Mouse (Mus musculus) c-Kit-positive CD71-positive TER-119-negative erythroid progenitor cells, embryonic 14.5 days (primary cell): Measurements from ENCODE around the gene Pfdn2.
A peak's percentile ranks its signal among the peaks of the same experiment; 100 is the strongest.

Experiments used
- DNase-seq: peaks from one replicate; pipeline ENCODE4 v3.0.0-alpha.2; 2013; ENCODE audit warnings: low read depth

The Pfdn2 gene

GRCm38 (mm10) chr1:171355812-171356340 is 10.4 kb downstream of the Pfdn2 start:
- no peak for DNase-seq

DNA sequence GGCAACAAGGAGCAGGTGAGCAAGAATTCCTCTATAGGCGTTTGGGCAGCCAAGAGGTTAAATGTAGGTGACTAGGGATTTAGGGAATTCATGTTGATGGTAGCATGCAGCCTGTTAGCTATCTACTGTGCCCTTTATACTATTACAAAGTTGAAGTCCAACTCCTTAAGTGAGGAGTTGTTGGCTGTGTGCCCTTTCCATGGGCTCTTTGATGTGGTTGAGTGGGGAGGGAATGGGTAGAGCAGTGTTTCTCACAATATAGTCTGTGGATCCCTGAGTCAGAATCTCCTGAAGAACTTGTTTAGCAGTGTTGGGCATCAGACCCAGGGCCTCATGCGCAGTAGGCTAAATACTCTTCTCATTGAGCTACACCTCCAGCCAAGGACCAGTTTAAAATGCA is 11.3 kb downstream of the Pfdn2 start:
- DNase-seq = no peak

GRCm38 (mm10) chr1:171358421-171358820 is 13.0 kb downstream of the Pfdn2 start:
- DNase-seq = no peak

- DNase-seq = no peak
Measured at GRCm38 (mm10) chr1:171360253-171360652, 14.8 kb downstream of the Pfdn2 start.

GRCm38 (mm10) chr1:171360656-171361055 is 15.2 kb downstream of the Pfdn2 start, which contains the start of gene Klhdc9:
TSS of gene Klhdc9 (minus strand) at chr1:171360798.
- DNase-seq = peak; percentile 88

GRCm38 (mm10) chr1:171361106-171362103 is 15.9 kb downstream of the Pfdn2 start:
- DNase-seq = peak; percentile 87

DNA sequence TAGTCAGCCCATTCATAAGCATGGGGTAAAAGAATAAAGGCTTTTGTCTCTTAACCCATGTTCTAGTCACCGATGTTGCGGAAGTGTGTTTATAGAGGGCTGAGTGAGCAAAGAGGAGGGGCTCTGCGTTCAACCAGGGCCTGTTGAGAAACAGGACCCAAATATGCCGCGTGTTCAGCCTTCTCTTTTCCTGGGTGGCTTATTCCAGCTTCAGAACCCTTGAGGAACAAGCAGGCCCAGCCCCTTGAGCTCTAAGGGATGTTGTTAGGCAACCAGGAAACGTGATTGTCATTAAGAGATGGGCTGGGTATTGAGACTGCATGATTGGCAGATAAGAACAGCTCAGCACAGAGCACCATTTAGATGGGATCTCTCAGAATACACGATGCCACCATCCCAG is 20.5 kb downstream of the Pfdn2 start:
- no peak for DNase-seq

- no peak for DNase-seq
Measured at GRCm38 (mm10) chr1:171369845-171370556, 24.5 kb downstream of the Pfdn2 start, which contains the start of gene Nectin4. TSS of gene Nectin4 (plus strand) at chr1:171370099.

DNA sequence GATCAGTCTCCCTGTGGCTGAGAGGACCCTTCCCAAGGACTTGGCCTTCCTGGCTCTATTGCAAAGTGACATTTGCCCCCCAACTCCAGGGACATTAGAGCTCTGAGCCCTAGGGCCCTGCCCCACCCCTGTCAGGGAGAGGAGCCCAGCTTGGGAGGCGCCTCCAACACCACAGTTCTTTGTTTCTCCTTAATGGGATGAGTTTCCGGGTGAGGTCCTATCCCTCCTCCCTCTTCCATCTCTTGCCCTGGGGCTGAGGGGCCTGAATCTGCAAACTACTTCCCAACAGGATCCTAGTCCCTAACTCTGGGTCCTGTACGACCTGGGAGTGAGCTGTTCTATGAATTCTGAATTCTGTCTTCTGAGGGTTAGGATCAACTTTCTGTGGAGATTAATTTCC is 27.4 kb downstream of the Pfdn2 start:
- no peak for DNase-seq

- DNase-seq = no peak
Measured at GRCm38 (mm10) chr1:171373946-171374345, 28.5 kb downstream of the Pfdn2 start.

- DNase-seq = no peak
Measured at GRCm38 (mm10) chr1:171375646-171376097, 30.2 kb downstream of the Pfdn2 start.

GRCm38 (mm10) chr1:171378298-171378697 is 32.8 kb downstream of the Pfdn2 start:
- no peak for DNase-seq

GRCm38 (mm10) chr1:171379935-171380599 is 34.6 kb downstream of the Pfdn2 start:
- DNase-seq = peak; percentile 48

GRCm38 (mm10) chr1:171382096-171382620 is 36.7 kb downstream of the Pfdn2 start:
- no peak for DNase-seq

GRCm38 (mm10) chr1:171384361-171384760 is 38.9 kb downstream of the Pfdn2 start:
- no peak for DNase-seq

DNA sequence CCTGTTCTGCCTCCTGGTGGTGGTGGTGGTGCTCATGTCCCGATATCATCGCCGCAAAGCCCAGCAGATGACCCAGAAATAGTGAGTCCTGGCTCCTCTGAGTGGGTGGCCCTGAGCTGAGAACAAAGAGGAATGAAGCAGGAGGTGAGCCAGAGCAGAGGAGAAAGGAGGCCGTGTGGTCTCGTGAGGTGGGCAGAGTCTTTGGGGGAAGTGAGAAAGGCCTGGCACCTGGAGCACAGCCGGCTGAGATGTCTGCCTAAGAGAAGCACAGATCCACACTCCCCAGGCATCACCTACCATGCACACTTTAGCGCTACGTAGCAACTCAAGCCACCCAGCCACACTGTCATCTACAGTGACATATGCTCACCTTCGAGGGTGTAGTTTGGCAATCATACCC is 39.7 kb downstream of the Pfdn2 start:
- no peak for DNase-seq

DNA sequence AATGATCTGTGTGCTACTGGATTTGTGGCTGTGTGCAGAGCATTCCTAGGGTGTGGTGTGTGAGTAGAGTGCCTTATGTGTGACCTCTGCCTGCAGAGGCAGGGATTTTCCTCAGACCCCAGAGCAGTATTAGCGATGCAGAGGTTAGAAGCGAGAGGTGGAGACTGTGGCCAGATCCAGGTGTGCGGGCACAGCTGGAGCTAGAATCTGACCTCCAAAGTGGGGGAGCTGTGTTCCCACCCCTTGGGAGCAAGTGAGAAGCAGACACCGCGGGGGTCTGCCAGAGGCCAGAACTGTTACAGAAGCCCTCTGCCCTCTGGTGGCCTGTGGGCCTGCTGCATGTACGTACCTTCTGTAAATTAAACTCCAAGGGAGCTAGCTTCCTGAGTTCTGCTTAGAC is 41.6 kb downstream of the Pfdn2 start:
- no peak for DNase-seq

DNA sequence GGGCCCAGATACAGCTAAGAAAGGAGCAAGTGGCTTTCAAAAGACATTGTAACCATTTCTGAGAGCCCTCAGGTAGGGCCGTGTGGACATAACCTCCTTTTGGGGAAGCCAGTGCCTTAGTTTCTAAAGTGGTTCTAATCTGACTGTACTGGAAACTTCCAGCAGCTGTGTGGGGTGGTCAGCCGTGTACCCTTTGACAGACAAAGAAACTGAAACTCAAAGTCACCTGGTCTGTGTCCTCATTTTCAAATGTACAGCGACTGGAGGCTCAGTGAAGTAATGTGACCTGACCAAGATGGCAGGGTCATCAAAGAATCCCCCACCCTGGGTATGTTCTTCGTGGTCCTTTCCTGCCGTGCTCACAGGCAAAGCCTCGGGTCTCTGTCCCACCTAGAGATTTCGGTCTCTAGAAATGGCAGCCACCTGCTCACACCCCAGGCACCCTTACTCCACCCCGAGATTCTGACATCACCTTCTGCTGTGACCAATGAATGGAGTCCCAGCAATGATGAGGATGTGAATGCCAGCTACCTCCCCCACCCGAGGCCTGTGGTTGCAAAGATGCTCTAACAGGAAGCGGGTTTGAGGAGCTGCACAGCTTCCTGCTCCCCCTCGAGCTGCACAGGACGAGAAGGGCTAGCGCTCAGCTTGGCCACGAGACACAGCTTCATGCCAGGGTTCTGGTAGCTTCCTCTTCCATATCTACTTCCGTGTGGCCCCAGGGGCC is 43.1 kb downstream of the Pfdn2 start, which contains the start of gene Arhgap30:
TSS of gene Arhgap30 (plus strand) at position 579 of the 727 bp plus-strand sequence.
- DNase-seq = no peak

DNA sequence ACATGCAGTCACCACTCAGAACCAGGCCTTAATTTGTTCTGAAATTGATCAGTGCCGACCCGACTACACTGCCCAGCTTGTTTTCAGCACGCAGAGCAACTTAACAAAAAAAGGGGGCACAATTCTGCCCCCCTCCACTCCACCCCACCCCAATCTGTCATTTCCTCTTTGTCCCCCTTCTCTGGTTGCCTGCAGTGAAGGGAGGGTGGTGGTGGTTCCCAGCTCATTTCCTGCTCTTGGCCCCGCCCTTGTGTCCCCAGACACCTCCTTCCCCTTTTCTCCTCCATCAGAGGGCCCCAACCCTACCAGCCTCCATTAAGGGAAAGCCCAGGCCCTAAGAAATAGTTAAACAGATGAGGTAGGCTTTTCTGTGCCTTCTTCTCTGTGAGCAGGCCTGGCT is 44.6 kb downstream of the Pfdn2 start:
- DNase-seq = no peak

DNA sequence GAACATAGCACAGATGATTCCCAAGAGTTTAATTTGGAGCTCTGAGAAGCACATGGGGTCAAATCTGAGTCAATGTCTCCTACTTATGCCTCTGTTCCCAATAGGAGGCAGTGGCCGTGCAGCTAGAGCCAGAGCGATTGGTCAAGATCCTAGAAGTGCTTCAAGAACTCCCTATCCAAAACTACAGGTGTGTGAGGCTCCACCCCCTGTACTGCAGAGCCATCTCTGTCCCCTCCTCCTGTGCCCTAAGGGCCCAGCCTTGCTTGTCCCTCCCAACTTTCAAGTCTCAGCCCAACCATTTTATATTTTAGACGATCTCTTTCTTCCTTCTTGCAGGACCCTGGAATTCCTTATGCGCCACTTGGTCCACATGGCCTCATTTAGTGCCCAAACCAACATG is 56.4 kb downstream of the Pfdn2 start:
- no peak for DNase-seq

DNA sequence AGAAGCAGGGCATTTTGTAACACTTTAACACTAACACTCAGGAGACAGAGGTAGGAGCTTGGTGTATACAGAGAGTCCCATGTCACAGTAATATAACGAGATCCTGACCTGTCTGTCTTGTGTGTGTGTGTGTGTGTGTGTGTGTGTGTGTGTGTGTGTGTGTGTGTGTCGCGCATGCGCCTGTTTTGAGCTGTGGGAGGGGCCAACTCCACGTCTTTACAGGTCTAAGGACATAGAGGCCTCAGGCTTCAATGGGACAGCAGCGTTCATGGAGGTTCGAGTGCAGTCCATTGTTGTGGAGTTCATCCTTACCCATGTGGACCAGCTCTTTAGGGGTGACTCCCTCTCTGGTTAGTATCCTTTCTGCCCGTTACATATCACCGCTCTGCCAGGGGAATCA is 57.5 kb downstream of the Pfdn2 start:
- no peak for DNase-seq
